Mouse (Mus musculus) limb, embryonic 15.5 days (tissue): ENCODE data around the gene Crebrf. TPM values are rescaled to one million over a fixed set of nuclear protein-coding genes. Genes with fewer than 3 reads are reported as not detected.

Source experiments
- ATAC-seq: fragments of 200-750 bp; cut with Nextera tagmentation; 2 replicates; pipeline ENCODE4 v1.8.0; 2017; ENCODE audit warnings: low read depth, moderate TSS enrichment; ENCODE audit not compliant: insufficient number of reproducible peaks, low FRiP score, low TSS enrichment
- H3K27ac ChIP-seq: fragments of 300-500 bp; sonication (generic); 2 replicates; pipeline ENCODE4 v1.5.1; 2015; ENCODE audit warnings: moderate library complexity, mild to moderate bottlenecking, inconsistent platforms
- H3K27me3 ChIP-seq: fragments of 300-500 bp; sonication (generic); 2 replicates; pipeline ENCODE4 v1.6.1; 2015; ENCODE audit warnings: inconsistent platforms
- H3K36me3 ChIP-seq: fragments of 300-500 bp; sonication (generic); 2 replicates; pipeline ENCODE4 v1.6.1; 2015; ENCODE audit warnings: inconsistent platforms
- H3K4me1 ChIP-seq: fragments of 300-500 bp; sonication (generic); 2 replicates; pipeline ENCODE4 v1.6.1; 2015; ENCODE audit warnings: inconsistent platforms
- H3K4me2 ChIP-seq: fragments of 300-500 bp; sonication (generic); 2 replicates; pipeline ENCODE4 v1.6.1; 2015; ENCODE audit warnings: mild to moderate bottlenecking, inconsistent platforms
- H3K4me3 ChIP-seq: fragments of 300-500 bp; sonication (generic); 2 replicates; pipeline ENCODE4 v1.5.1; 2015; ENCODE audit warnings: mild to moderate bottlenecking, inconsistent platforms
- H3K9ac ChIP-seq: fragments of 300-500 bp; sonication (generic); 2 replicates; pipeline ENCODE4 v1.6.1; 2015; ENCODE audit warnings: inconsistent platforms
- H3K9me3 ChIP-seq: fragments of 300-500 bp; sonication (generic); 2 replicates; pipeline ENCODE4 v1.6.1; 2016; ENCODE audit warnings: inconsistent platforms
- WGBS: fragments of 180-500 bp; shearing (Covaris S2); methylation state at CpG from one replicate; pipeline ENCODE4 v1.1.7; 2015; 5-methylcytosine and 5-hydroxymethylcytosine counted together
- polyA plus RNA-seq: library from polyadenylated mRNA; unstranded; fragments of >200 nt; fragmentation: Nextera tagmentation; extraction: Ambion mirVana; gene quantifications from 2 replicates; pipeline ENCODE4 v1.2.1, GENCODE M21; 2015

Crebrf gene
- 7.3 and 7.6 TPM in 2 replicates for polyA plus RNA-seq

DNA sequence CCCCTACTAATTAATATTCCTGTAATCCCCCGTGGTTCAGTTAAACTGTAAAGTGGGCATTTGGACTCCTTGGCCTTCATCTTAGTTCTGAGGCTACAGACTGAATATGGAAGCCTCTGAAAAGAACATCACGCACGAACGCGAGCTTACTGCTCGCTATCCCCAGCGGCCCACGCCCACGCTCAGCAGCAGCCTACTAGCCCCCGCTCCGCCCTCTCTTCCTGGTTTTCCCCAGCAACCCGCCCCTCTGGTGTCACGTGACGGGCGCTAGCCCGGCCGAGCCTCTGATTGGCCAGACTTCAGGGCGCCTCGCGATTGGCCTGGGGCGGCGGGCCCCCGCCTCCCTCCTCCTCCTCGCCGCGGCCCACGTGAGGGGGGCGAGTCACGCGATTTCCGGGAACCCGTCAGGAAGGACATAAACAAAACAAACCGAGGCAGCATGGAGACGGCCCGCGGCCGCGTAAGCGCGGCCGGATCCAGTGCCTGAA lies at the start of gene Crebrf:
Gene Crebrf (plus strand): TSS at position 380 of the 488 bp plus-strand sequence.
- Histone ChIP-seq H3K9ac (peak within 1 kb of the TSS; percentile 71), H3K4me3 (peak within 1 kb of the TSS; percentile 99), H3K36me3 (no peaks in the 10 kb centered on the region), H3K27me3 (no peaks in the 10 kb centered on the region), H3K9me3 (no peaks in the 10 kb centered on the region), H3K27ac (peak within 1 kb of the TSS; percentile 87), H3K4me2 (peak within 1 kb of the TSS; percentile 76), H3K4me1 (peaks cover 3% of the 10 kb centered on the region; the same call in 1 of the 2 replicates)
- 0% methylated on average over 40 of the region's 41 CpGs for WGBS
- peak; percentile 81 for ATAC-seq

DNA sequence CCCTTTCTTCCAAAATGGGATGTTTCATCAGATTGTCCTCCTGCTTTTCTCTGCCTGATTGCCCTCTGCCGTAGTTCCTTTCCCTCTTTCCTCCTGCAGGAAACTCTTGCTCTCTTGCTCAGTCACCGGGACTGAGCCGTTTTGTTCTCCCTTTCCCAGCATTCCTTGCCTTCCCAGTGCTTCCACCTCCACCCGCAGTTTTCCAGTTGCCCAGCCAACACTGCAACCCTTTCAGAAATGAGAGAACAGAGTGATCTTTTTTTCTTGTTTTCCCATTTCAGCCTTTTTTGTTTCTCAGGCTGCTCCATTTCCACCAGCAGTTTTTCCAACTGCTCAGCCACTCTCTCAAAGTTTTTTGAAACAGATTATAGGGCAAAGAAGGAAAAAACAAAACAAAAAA lies 44.2 kb upstream of the Crebrf start:
- Histone ChIP-seq H3K36me3 (no peaks in the 10 kb centered on the region), H3K4me3 (no peak overlapping the region), H3K9me3 (no peaks in the 10 kb centered on the region), H3K27ac (no peak overlapping the region), H3K9ac (no peak overlapping the region), H3K27me3 (no peaks in the 10 kb centered on the region), H3K4me2 (no peak overlapping the region), H3K4me1 (no peaks in the 10 kb centered on the region)
- no peak for ATAC-seq
- WGBS, result 55% methylated on average over 4 of the region's 4 CpGs

DNA sequence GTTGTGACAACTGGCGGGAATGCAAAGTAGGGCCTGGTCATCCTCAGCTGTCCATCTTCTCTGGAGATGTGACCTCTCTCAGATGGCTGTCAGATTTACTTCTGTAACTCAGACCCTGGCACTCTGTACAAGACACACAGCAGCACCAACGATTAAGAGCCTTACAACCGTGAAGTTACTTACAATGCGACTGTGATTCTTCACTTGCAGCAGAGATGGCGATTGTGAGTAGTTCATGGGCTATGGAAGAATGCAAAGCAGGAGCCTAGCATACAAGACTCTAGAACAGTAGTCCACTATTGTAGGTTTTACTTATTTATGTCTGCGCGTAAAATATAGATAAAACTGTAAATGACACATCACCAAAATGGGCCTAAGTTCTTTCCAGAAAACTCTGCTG lies 39.6 kb upstream of the Crebrf start:
- peak overlapping the region; percentile 86; the same call in 1 of the 2 replicates for H3K9ac ChIP-seq
- no peaks in the 10 kb centered on the region for H3K27me3 ChIP-seq
- peak overlapping the region; percentile 83 for H3K4me3 ChIP-seq
- H3K27ac ChIP-seq, result peak overlapping the region; percentile 93
- H3K4me1 ChIP-seq, result peaks cover 25% of the 10 kb centered on the region
- no peak for ATAC-seq
- 25% methylated on average over 7 of the region's 7 CpGs for WGBS
- peak overlapping the region; percentile 61 for H3K4me2 ChIP-seq
- no peaks in the 10 kb centered on the region for H3K9me3 ChIP-seq
- H3K36me3 ChIP-seq, result 0 out of 2 replicates have a peak, but pooled peaks cover 5% of the 10 kb centered on the region

DNA sequence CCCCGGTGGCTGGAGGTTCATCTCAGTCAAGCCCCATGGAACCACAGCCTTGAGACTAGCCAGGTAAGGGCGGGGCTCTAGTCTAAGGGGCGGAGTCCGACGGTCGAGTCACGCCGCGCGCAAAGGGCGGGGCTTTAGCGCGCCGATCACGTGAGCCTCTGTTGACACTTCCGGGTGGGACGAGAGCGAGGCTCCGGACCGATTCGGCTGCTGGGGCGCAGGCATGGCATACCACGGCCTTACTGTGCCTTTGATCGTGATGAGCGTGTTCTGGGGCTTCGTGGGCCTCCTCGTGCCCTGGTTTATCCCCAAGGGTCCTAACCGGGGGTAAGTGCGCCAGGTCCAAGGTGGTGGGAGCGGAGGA lies 39.2 kb upstream of the Crebrf start:
- Histone ChIP-seq H3K9ac (peak overlapping the region; percentile 86), H3K4me3 (peak overlapping the region; percentile 83), H3K36me3 (0 out of 2 replicates have a peak, but pooled peaks cover 8% of the 10 kb centered on the region), H3K27ac (peak overlapping the region; percentile 93), H3K27me3 (no peaks in the 10 kb centered on the region), H3K4me1 (peaks cover 25% of the 10 kb centered on the region), H3K9me3 (no peaks in the 10 kb centered on the region), H3K4me2 (peak overlapping the region; percentile 61)
- under 1% methylated on average over 30 of the region's 30 CpGs for WGBS
- peak; percentile 91 for ATAC-seq

DNA sequence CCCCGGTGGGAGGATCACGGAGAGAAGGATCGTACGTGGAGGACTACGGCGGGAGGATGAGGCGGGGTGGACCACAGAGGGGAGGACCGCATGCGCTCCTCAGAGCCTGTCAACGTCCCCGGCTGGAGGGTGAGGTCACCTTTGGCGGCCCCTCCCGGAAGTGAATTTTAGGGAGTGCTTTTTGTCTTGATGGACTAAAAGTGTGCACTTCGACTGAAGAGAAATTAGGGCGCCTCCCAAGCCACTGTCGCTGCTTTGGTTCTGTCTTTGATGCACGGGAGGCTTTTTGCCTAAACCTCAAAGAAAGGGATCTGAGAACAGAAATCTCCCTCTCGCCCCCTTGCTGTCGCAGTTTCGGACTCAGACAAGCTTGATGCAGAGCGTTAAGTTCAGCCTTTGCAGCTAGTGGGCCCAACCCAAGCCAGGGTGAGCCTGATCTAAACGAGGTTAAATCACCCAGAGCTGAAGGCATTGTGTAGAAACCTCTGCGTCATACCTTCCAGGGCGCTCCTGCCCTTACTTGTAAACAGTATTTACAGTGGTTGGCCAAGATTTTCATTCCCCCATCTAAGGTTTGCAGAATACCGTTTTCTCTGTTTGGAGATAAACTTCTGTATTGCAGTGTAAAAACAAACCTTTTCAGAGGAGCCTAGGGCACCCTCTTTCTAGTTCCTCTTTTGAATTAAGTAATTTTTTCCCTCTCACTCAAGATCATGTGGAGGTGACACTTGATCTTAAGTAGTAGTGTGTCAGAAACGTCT lies 38.7 kb upstream of the Crebrf start:
- peak; percentile 87 for ATAC-seq
- no peaks in the 10 kb centered on the region for H3K27me3 ChIP-seq
- WGBS, result 2% methylated on average over 26 of the region's 26 CpGs
- H3K36me3 ChIP-seq, result 0 out of 2 replicates have a peak, but pooled peaks cover 8% of the 10 kb centered on the region
- H3K9me3 ChIP-seq, result no peaks in the 10 kb centered on the region
- peak overlapping the region; percentile 61 for H3K4me2 ChIP-seq
- H3K4me1 ChIP-seq, result peaks cover 25% of the 10 kb centered on the region
- H3K27ac ChIP-seq, result peak overlapping the region; percentile 93
- H3K4me3 ChIP-seq, result peak overlapping the region; percentile 83
- peak overlapping the region; percentile 86 for H3K9ac ChIP-seq

DNA sequence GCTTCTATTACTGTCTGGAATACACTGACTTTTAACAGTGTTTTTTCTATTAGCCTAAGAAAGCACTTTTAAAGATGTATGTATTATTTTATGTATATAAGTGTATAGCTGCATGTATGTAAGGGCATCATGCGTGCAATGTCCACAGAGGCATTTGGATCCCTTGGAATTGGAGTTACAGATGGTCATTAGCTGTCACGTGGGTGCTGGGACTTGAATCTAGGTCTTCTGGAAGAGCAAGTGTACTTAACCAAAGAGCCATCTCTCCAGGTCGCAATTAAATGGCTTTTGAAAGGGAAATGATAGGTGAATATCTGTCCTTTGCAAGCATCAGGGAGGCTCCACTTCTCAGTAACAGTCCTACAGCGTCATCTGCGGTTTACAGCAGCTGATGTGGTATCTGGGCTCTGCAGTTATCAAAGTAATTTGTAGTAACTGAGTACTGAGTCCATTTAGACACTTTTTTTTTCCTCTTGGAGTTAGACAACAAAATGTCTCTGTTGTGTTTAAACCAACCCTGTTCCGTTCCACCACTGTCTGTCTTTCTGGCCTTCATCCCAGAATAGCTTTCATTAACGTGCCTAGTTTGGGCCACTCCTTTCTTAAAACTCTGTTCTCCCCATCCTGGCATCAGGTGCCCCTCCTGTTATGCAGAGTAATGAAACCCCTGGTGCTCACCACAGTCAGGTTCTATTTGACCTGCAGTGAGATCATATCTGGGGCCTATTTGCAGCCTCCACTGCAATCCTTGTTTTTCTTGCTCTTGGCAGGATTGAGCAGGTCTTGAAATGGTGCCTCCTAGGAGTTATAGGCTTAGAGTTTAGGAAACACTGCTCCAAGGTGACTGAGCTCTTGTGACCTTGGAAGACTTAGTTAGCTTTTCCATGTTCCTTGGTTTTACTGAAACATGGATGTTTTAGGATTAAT lies 37.5 kb upstream of the Crebrf start:
- H3K4me2 ChIP-seq, result peak overlapping the region; percentile 61
- no peak for ATAC-seq
- H3K27me3 ChIP-seq, result no peaks in the 10 kb centered on the region
- H3K27ac ChIP-seq, result peak overlapping the region; percentile 47; the same call in 1 of the 2 replicates
- no peak overlapping the region for H3K9ac ChIP-seq
- peak overlapping the region; percentile 83; the same call in 1 of the 2 replicates for H3K4me3 ChIP-seq
- peaks cover 11% of the 10 kb centered on the region; the same call in 1 of the 2 replicates for H3K36me3 ChIP-seq
- 72% methylated on average over 7 of the region's 7 CpGs for WGBS
- peaks cover 25% of the 10 kb centered on the region for H3K4me1 ChIP-seq
- no peaks in the 10 kb centered on the region for H3K9me3 ChIP-seq

DNA sequence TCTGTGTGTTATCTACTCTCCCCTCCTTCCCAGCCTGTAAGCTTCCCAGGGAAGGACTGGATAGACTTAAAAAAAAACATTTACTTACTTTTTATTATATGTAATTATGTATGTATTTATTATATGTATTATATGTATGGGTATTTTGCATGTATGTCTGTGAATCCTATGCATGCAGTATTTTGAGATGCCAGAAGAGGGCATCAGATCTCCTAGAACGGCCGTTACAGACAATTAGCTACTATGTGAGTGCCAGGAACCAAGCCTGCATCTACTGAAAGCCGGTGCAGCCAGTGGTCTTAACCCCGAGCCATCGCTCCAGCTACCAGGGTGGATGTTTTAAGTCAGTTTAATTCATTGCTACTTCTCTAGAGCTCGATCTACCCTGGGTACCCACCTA lies 34.2 kb upstream of the Crebrf start:
- Histone ChIP-seq H3K27me3 (no peaks in the 10 kb centered on the region), H3K9ac (no peak overlapping the region), H3K4me3 (no peak overlapping the region), H3K4me2 (no peak overlapping the region), H3K36me3 (peaks cover 24% of the 10 kb centered on the region), H3K27ac (no peak overlapping the region), H3K4me1 (peaks cover 25% of the 10 kb centered on the region), H3K9me3 (no peaks in the 10 kb centered on the region)
- WGBS, result 92% methylated on average over 6 of the region's 6 CpGs
- ATAC-seq, result no peak

DNA sequence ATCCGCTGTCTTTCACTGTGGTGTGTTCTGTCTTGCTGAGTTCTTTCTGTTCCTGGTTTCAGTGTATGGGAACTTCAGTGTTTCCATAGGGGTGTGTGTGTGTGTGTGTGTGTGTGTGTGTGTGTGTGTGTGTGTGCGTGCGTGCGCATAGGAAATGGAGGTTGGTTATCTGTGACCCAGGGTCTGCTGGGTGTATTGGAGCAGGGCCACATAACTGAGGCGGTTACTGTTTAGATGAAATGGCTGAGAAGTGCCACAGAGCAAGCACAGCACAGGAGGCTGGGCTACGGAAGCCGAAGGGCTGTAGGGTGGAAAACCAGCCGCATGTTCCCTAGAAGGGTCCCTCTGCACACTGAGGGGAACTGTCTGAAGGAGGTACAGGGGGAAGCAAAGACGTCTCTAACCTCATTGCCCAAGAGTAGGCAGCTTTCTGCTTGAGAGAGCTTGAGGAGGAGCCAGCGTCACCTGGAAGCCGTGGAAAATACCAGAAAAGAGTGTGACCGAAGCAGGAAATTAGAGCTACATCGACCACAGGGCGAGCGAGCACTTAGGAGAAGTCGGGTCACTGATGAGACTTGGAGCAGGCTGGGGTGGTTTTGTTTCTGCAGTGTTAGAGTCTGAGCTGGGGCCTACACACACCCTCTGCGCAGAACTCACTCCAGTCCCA lies 29.0 kb upstream of the Crebrf start:
- peaks cover 16% of the 10 kb centered on the region for H3K36me3 ChIP-seq
- WGBS, result 90% methylated on average over 17 of the region's 17 CpGs
- H3K4me2 ChIP-seq, result no peak overlapping the region
- H3K9ac ChIP-seq, result no peak overlapping the region
- peaks cover 26% of the 10 kb centered on the region for H3K4me1 ChIP-seq
- H3K27me3 ChIP-seq, result no peaks in the 10 kb centered on the region
- H3K4me3 ChIP-seq, result no peak overlapping the region
- ATAC-seq, result no peak
- no peak overlapping the region for H3K27ac ChIP-seq
- no peaks in the 10 kb centered on the region for H3K9me3 ChIP-seq

DNA sequence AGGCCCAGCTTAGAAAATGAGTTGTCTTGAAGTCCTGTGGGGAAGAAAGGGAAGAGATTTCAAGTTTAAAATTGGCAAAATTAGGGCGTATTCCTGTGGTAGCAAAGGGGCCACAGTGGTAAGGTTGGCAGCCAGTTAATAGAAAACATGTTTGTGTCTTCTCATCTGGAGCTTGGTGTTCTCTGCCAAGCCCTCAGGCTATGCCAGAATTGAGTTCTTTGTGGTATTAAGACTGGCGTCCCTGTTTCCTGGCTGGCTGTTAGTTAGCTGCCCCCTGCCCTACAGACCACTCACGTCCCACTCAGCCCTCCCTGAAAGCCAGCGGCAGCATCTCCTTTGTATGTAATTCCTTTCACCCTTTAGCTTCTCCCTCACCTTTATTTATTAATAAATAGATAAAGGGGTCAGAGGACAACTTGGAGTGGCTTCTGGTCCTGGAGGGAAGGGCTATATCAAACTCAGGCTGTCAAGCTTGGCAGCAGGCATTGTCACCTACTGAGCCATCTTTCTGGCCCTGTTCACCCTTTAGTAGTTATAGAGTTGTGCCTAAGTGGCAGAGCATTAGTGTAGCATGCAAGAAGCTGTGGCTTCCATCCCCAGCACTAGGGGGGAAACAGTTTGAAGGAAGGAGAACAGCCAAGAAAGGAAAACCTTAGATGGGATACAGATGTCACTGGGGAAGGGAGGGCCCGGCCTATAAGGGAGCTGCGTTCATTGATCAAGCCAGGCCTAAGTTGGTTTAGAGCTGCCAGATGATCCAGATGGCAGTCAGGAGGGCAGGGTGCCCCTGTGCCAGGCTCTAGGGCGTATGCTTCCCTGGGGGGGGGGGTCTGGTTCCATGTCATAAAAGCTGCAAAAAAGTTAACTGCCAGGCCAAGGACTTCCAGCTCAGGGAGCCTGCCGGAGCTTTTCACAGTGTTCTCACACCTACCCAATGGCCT lies 26.4 kb upstream of the Crebrf start:
- ATAC-seq, result peak; percentile 80
- peak overlapping the region; percentile 79 for H3K27ac ChIP-seq
- no peaks in the 10 kb centered on the region for H3K9me3 ChIP-seq
- WGBS, result 49% methylated on average over 8 of the region's 8 CpGs
- H3K9ac ChIP-seq, result no peak overlapping the region
- peaks cover 28% of the 10 kb centered on the region for H3K4me1 ChIP-seq
- H3K4me2 ChIP-seq, result no peak overlapping the region
- H3K27me3 ChIP-seq, result no peaks in the 10 kb centered on the region
- no peak overlapping the region for H3K4me3 ChIP-seq
- peaks cover 7% of the 10 kb centered on the region for H3K36me3 ChIP-seq

DNA sequence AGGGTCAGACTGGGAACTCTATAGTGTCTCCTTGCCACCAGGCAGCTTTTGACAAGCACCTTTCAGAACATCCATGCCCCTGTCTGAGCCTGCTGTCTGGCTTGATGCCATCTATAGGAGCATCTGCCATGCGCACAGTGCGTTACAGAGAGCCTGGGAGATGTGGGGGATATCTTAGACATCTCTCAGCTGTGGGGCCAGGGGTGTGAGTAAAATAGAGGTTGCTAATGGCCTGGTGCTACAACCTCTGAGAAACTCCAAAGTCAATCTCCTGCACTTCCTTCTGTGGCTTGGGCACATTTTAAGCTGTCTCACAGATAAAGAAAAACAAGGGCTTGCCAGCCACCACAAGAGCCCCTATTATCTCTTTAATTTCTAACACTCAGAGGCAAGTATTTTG lies 25.6 kb upstream of the Crebrf start:
- Histone ChIP-seq H3K27ac (peak overlapping the region; percentile 79), H3K4me3 (no peak overlapping the region), H3K27me3 (no peaks in the 10 kb centered on the region), H3K9me3 (no peaks in the 10 kb centered on the region), H3K4me2 (no peak overlapping the region), H3K36me3 (peaks cover under 1% of the 10 kb centered on the region; the same call in 1 of the 2 replicates), H3K9ac (no peak overlapping the region), H3K4me1 (peaks cover 28% of the 10 kb centered on the region)
- no peak for ATAC-seq
- 66% methylated on average over 2 of the region's 2 CpGs for WGBS
